Mouse (Mus musculus) E14TG2a.4 (cell line): ENCODE measurements around the gene Midn.

ENCODE experiments used
- CTCF ChIP-seq: conservative IDR thresholded peaks from 2 replicates; pipeline ENCODE4 v1.5.1; 2014; ENCODE audit warnings: low read length
- NANOG ChIP-seq: IDR thresholded peaks from 2 replicates; pipeline ENCODE4 v1.6.1; 2014; ENCODE audit warnings: borderline replicate concordance, low read length, mixed read lengths
- POU5F1 ChIP-seq: IDR thresholded peaks from 2 replicates; pipeline ENCODE4 v1.6.1; 2014; ENCODE audit warnings: low read length, borderline replicate concordance

DNA sequence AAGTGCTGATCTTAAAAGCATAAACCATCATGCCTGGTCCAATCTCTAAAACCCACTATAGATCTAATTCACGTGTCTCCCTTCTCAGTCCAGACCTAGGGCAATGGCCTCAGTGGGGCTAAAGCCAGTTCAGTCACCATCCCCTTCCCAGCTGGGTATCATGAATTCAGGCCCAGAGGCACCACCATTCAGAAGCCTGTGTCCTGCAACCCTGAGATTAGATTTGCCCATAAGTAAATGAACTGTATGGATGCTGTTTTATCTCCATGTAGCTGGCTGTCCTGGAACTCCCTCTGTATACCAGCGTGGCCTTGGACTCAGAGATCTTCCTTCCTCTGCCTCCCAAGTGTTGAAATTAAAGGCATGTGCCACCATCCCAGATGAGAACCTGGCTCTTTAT lies 45.0 kb upstream of the Midn start:
- TF ChIP-seq CTCF (no peak), POU5F1 (no peak), NANOG (no peak)
